Mouse (Mus musculus) cerebellum, postnatal 14 days (tissue): Measurements from ENCODE around the gene Gm21897.
"Not testable (repeated sequence)": the region's sequence is repeated elsewhere in the genome, so short reads cannot be mapped to it uniquely, and the experiment has no call there.

Experiments
- DNase-seq, 2 experiments: peaks; one replicate each; pipeline ENCODE4 v3.0.0; 2021; ENCODE audit warnings: mixed read lengths in 2 of 2

Gm21897 gene

GRCm38 (mm10) chr16:15317158-15317557 lies at the start of gene Gm21897:
Gene Gm21897 (plus strand): TSS chr16:15317458.
- not testable (repeated sequence) for DNase-seq

GRCm38 (mm10) chr16:15272291-15272690 lies 45.0 kb upstream of the Gm21897 start:
- DNase-seq = no peak

- peak in 1 of 2 experiments; percentile 5 for DNase-seq
Observed at GRCm38 (mm10) chr16:15277461-15277860, 39.8 kb upstream of the Gm21897 start.

GRCm38 (mm10) chr16:15293041-15293440 lies 24.2 kb upstream of the Gm21897 start:
- DNase-seq = no peak

- DNase-seq = no peak
Observed at GRCm38 (mm10) chr16:15294289-15294688, 23.0 kb upstream of the Gm21897 start.

GRCm38 (mm10) chr16:15294911-15295659 lies 22.2 kb upstream of the Gm21897 start:
- peak; percentile 10 to 38 for DNase-seq

- DNase-seq = no peak
Observed at GRCm38 (mm10) chr16:15334526-15334925, 17.3 kb downstream of the Gm21897 start.

- no peak for DNase-seq
Observed at GRCm38 (mm10) chr16:15339051-15339450, 21.8 kb downstream of the Gm21897 start.

- DNase-seq = no peak
Observed at GRCm38 (mm10) chr16:15346045-15346444, 28.8 kb downstream of the Gm21897 start.

- no peak for DNase-seq
Observed at GRCm38 (mm10) chr16:15349381-15349780, 32.1 kb downstream of the Gm21897 start.

- DNase-seq = no peak
Observed at GRCm38 (mm10) chr16:15351301-15351700, 34.0 kb downstream of the Gm21897 start.

GRCm38 (mm10) chr16:15352320-15352719 lies 35.1 kb downstream of the Gm21897 start:
- DNase-seq = peak; percentile 1 to 5

GRCm38 (mm10) chr16:15354901-15355300 lies 37.6 kb downstream of the Gm21897 start:
- no peak for DNase-seq

- no peak for DNase-seq
Observed at GRCm38 (mm10) chr16:15355339-15355738, 38.1 kb downstream of the Gm21897 start.

- DNase-seq = no peak
Observed at GRCm38 (mm10) chr16:15357766-15358165, 40.5 kb downstream of the Gm21897 start.

GRCm38 (mm10) chr16:15359110-15359782 lies 42.0 kb downstream of the Gm21897 start:
- DNase-seq = no peak

- DNase-seq = no peak
Observed at GRCm38 (mm10) chr16:15360825-15361224, 43.6 kb downstream of the Gm21897 start.
